Mouse (Mus musculus) midbrain, embryonic 11.5 days (tissue): ENCODE data around the gene Tlx2. TPM values are rescaled to one million over a fixed set of nuclear protein-coding genes. Genes with fewer than 3 reads are reported as not detected.

Experiments
- ATAC-seq: fragments of 200-750 bp; cut with Nextera tagmentation; 2 replicates; pipeline ENCODE4 v1.8.0; 2017; ENCODE audit warnings: moderate TSS enrichment, moderate library complexity; ENCODE audit not compliant: low FRiP score
- DNase-seq: peaks from one replicate; pipeline ENCODE4 v3.0.0; 2015; ENCODE audit warnings: low spot score; ENCODE audit errors: missing footprints
- H3K27ac ChIP-seq: fragments of 300-500 bp; sonication (generic); 2 replicates; pipeline ENCODE4 v1.5.1; 2014; ENCODE audit warnings: low read depth, low read length
- H3K27me3 ChIP-seq: fragments of 300-500 bp; sonication (generic); 2 replicates; pipeline ENCODE4 v1.6.1; 2014; ENCODE audit warnings: mild to moderate bottlenecking, low read length, moderate library complexity, mixed read lengths; ENCODE audit not compliant: control insufficient read depth, insufficient read depth
- H3K36me3 ChIP-seq: fragments of 300-500 bp; sonication (generic); 2 replicates; pipeline ENCODE4 v1.6.1; 2014; ENCODE audit warnings: mild to moderate bottlenecking, low read length, moderate library complexity, mixed read lengths; ENCODE audit not compliant: control insufficient read depth, insufficient read depth
- H3K4me1 ChIP-seq: fragments of 300-500 bp; sonication (generic); 2 replicates; pipeline ENCODE4 v1.6.1; 2014; ENCODE audit warnings: low read length; ENCODE audit not compliant: control insufficient read depth, insufficient read depth
- H3K4me2 ChIP-seq: fragments of 300-500 bp; sonication (generic); 2 replicates; pipeline ENCODE4 v1.6.1; 2014; ENCODE audit warnings: mild to moderate bottlenecking, moderate library complexity
- H3K4me3 ChIP-seq: fragments of 300-500 bp; sonication (generic); 2 replicates; pipeline ENCODE4 v1.5.1; 2014; ENCODE audit warnings: low read depth, low read length
- H3K9ac ChIP-seq: fragments of 300-500 bp; sonication (generic); 2 replicates; pipeline ENCODE4 v1.6.1; 2014; ENCODE audit warnings: low read length
- H3K9me3 ChIP-seq: fragments of 300-500 bp; sonication (generic); 2 replicates; pipeline ENCODE4 v1.6.1; 2016; ENCODE audit warnings: low read length; ENCODE audit not compliant: control insufficient read depth
- whole genome bisulfite sequencing: fragments of 180-500 bp; shearing (Covaris S2); extraction: QIAGEN DNeasy Blood & Tissue Kit; methylation state at CpG from one replicate; pipeline ENCODE4 v1.1.7; 2014; 5-methylcytosine and 5-hydroxymethylcytosine counted together
- polyA plus RNA-seq: library from polyadenylated mRNA; unstranded; fragments of >200 nt; fragmentation: Nextera tagmentation; extraction: Ambion mirVana; gene quantifications from 2 replicates; pipeline ENCODE4 v1.2.1, GENCODE M21; 2014

Tlx2 gene
- polyA plus RNA-seq, 1 experiment from 2014 or later, result not detected

GRCm38 (mm10) chr6:83068706-83069487, 1.2 kb downstream of the Tlx2 start:
- Histone ChIP-seq H3K9ac (no peak overlapping the region), H3K4me1 (peaks cover 15% of the 10 kb centered on the region), H3K4me2 (peak overlapping the region; percentile 20; the same call in 1 of the 2 replicates), H3K27ac (no peak overlapping the region), H3K27me3 (peaks cover 95% of the 10 kb centered on the region), H3K36me3 (no peaks in the 10 kb centered on the region), H3K4me3 (peak overlapping the region; percentile 14; the same call in 1 of the 2 replicates), H3K9me3 (no peaks in the 10 kb centered on the region)
- peak; percentile 95 for DNase-seq
- no peak for ATAC-seq
- under 1% methylated on average over 81 of the region's 81 CpGs for WGBS

- no peak for ATAC-seq
- Histone ChIP-seq H3K4me3 (no peak overlapping the region), H3K27me3 (peaks cover 96% of the 10 kb centered on the region), H3K9me3 (no peaks in the 10 kb centered on the region), H3K27ac (no peak overlapping the region), H3K9ac (no peak overlapping the region), H3K4me1 (peaks cover 15% of the 10 kb centered on the region), H3K36me3 (no peaks in the 10 kb centered on the region), H3K4me2 (no peak overlapping the region)
- 2% methylated on average over 8 of the region's 8 CpGs for WGBS
- DNase-seq, result no peak
These were observed 1.9 kb downstream of the Tlx2 start for GRCm38 (mm10) chr6:83068221-83068620.

DNA sequence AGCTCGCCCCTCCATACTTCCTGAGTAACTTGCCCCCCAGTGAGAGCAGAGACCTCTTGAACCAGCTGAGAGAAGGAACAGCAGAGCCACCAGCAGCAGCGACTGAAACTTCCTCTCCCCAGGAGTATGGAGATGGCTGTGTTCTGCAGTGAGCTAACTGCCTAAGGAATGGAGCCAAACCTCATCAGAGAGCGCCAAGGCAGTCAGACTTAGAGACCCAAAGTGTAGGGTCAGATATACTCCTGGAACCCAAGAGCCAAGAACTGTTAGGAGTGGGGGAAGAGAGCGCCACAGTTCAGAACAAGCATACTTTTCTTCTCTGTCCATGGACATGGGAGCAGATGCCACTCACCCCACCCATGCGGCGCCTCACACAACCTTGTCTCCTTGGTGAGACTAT, 3.7 kb downstream of the Tlx2 start:
- H3K27me3 ChIP-seq, result peaks cover 89% of the 10 kb centered on the region
- H3K36me3 ChIP-seq, result no peaks in the 10 kb centered on the region
- DNase-seq (no peak), ATAC-seq (no peak)
- no peaks in the 10 kb centered on the region for H3K9me3 ChIP-seq
- peaks cover 14% of the 10 kb centered on the region for H3K4me1 ChIP-seq
- no peak overlapping the region for H3K4me2 ChIP-seq
- no peak overlapping the region for H3K9ac ChIP-seq
- no peak overlapping the region for H3K4me3 ChIP-seq
- H3K27ac ChIP-seq, result no peak overlapping the region
- 21% methylated on average over 6 of the region's 6 CpGs for whole genome bisulfite sequencing

- 33% methylated on average over 8 of the region's 8 CpGs for WGBS
These were observed 4.1 kb downstream of the Tlx2 start for GRCm38 (mm10) chr6:83065995-83066394.

GRCm38 (mm10) chr6:83058725-83059124, 11.4 kb downstream of the Tlx2 start:
- Histone ChIP-seq H3K9me3 (no peaks in the 10 kb centered on the region), H3K27ac (no peak overlapping the region), H3K4me2 (no peak overlapping the region), H3K36me3 (peaks cover 5% of the 10 kb centered on the region; the same call in 1 of the 2 replicates), H3K4me3 (no peak overlapping the region), H3K27me3 (peaks cover 14% of the 10 kb centered on the region), H3K9ac (no peak overlapping the region), H3K4me1 (peaks cover 8% of the 10 kb centered on the region)
- ATAC-seq (no peak), DNase-seq (no peak)
- 73% methylated on average over 2 of the region's 2 CpGs for WGBS

More at GRCm38 (mm10) chr6:83065995-83066394, 4.1 kb downstream of the Tlx2 start:
- no peak overlapping the region for H3K4me2 ChIP-seq
- no peak overlapping the region for H3K4me3 ChIP-seq
- peaks cover 84% of the 10 kb centered on the region for H3K27me3 ChIP-seq
- DNase-seq, result no peak
- H3K27ac ChIP-seq, result no peak overlapping the region
- H3K36me3 ChIP-seq, result no peaks in the 10 kb centered on the region
- no peaks in the 10 kb centered on the region for H3K9me3 ChIP-seq
- H3K9ac ChIP-seq, result no peak overlapping the region
- no peak for ATAC-seq
- H3K4me1 ChIP-seq, result peaks cover 10% of the 10 kb centered on the region; the same call in 1 of the 2 replicates

DNA sequence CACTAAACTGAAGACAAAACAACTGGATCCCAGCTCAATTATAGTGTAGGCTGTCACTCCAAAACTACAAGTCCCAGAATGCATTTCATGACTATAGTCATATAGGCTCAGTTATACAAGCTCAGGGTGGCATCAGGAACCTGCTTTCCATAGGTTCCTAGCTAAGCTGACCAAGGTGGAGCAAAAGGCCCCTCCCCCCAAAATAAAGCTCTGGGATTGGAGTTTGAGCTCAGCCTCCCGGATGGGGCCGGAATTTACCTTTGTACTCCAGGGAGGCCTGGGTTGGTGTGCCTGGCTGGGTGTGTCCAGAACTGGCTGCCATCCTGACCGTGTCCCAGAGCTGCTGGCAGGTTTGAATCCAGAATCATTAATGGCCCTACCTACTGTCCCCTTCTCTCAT, 12.3 kb downstream of the Tlx2 start, which contains the start of gene Dqx1:
Gene Dqx1, plus strand, starts transcription at position 55 of the 400 bp plus-strand sequence.
- ATAC-seq, result no peak
- no peak within 1 kb of the TSS for H3K4me3 ChIP-seq
- no peak within 1 kb of the TSS for H3K4me2 ChIP-seq
- H3K4me1 ChIP-seq, result peaks cover 16% of the 10 kb centered on the region
- H3K36me3 ChIP-seq, result peaks cover 5% of the 10 kb centered on the region; the same call in 1 of the 2 replicates
- 53% methylated on average over 3 of the region's 3 CpGs for WGBS
- H3K9ac ChIP-seq, result no peak within 1 kb of the TSS
- H3K27ac ChIP-seq, result no peak within 1 kb of the TSS
- H3K27me3 ChIP-seq, result 0 out of 2 replicates have a peak, but pooled peaks cover 7% of the 10 kb centered on the region
- H3K9me3 ChIP-seq, result no peaks in the 10 kb centered on the region
- DNase-seq, result no peak

DNA sequence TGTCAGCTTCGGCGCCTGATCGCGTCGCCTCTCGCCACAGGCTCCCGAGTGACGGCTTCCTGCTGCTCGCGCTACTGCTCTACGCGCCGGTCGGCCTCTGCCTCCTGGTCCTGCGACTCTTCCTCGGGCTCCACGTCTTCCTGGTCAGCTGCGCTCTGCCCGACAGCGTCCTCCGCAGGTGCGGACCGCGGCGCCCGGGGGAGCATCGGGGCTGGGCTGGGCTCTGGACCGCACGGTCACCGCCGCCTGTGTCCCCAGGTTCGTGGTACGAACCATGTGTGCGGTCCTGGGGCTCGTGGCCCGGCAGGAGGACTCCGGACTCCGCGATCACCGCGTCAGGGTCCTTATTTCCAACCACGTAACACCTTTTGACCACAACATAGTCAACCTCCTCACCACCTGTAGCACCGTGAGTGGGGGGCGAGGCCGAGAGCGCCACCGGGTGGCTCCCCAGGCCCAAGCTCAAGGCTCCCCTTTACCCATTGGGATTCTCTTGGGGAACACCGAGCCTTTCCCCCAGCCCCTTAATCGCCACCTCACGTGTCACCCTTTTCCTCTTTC, 15.1 kb downstream of the Tlx2 start, which contains the start of gene Htra2:
Gene Htra2, minus strand, starts transcription at position 403 of the 561 bp plus-strand sequence.
- Histone ChIP-seq H3K27me3 (no peaks in the 10 kb centered on the region), H3K9me3 (no peaks in the 10 kb centered on the region), H3K9ac (peak within 1 kb of the TSS; percentile 93), H3K4me3 (peak within 1 kb of the TSS; percentile 97), H3K27ac (peak within 1 kb of the TSS; percentile 80), H3K36me3 (peaks cover 5% of the 10 kb centered on the region; the same call in 1 of the 2 replicates), H3K4me1 (peaks cover 21% of the 10 kb centered on the region), H3K4me2 (peak within 1 kb of the TSS; percentile 97)
- ATAC-seq, result peak; percentile 8; the same call in 1 of the 2 replicates
- WGBS, result under 1% methylated on average over 49 of the region's 50 CpGs
- no peak for DNase-seq

- Histone ChIP-seq H3K36me3 (peaks cover 5% of the 10 kb centered on the region; the same call in 1 of the 2 replicates), H3K4me2 (peak within 1 kb of the TSS; percentile 97), H3K4me1 (peaks cover 21% of the 10 kb centered on the region), H3K9ac (peak within 1 kb of the TSS; percentile 93), H3K4me3 (peak within 1 kb of the TSS; percentile 97), H3K27ac (peak within 1 kb of the TSS; percentile 80), H3K27me3 (no peaks in the 10 kb centered on the region), H3K9me3 (no peaks in the 10 kb centered on the region)
- under 1% methylated on average over 57 of the region's 64 CpGs for WGBS
- DNase-seq (peak; percentile 100), ATAC-seq (peak; percentile 96)
These were observed 15.8 kb downstream of the Tlx2 start, which contains the start of gene Aup1 for GRCm38 (mm10) chr6:83054074-83054851. Gene Aup1 (plus strand): TSS chr6:83054521.
